Mouse (Mus musculus) liver, embryonic 16.5 days (tissue): ENCODE measurements at regions not wholly inside any gene's neighbourhood (a gene's known extent, or its start where the extent isn't known, plus 50 kb on each side); places are given as distances from the start of the nearest gene placed in this dataset.

Source experiments
- ATAC-seq: fragments of 200-750 bp; cut with Nextera tagmentation; 2 replicates; pipeline ENCODE4 v1.8.0; 2017; ENCODE audit warnings: low read depth, mild to moderate bottlenecking, moderate number of reproducible peaks, moderate library complexity
- H3K27ac ChIP-seq: fragments of 300-500 bp; sonication (generic); 2 replicates; pipeline ENCODE4 v1.5.1; 2014; ENCODE audit warnings: mild to moderate bottlenecking, low read length
- H3K27me3 ChIP-seq: fragments of 300-500 bp; sonication (generic); 2 replicates; pipeline ENCODE4 v1.6.1; 2014; ENCODE audit warnings: low read depth, low read length, mixed read lengths; ENCODE audit not compliant: control insufficient read depth, insufficient read depth
- H3K36me3 ChIP-seq: fragments of 300-500 bp; sonication (generic); 2 replicates; pipeline ENCODE4 v1.6.1; 2014; ENCODE audit warnings: mild to moderate bottlenecking; ENCODE audit not compliant: control insufficient read depth, insufficient read depth
- H3K4me1 ChIP-seq: fragments of 300-500 bp; sonication (generic); 2 replicates; pipeline ENCODE4 v1.6.1; 2014; ENCODE audit warnings: low read depth, low read length, mixed read lengths; ENCODE audit not compliant: control insufficient read depth
- H3K4me2 ChIP-seq: fragments of 300-500 bp; sonication (generic); 2 replicates; pipeline ENCODE4 v1.6.1; 2014; ENCODE audit warnings: low read depth, low read length, mixed read lengths
- H3K4me3 ChIP-seq: fragments of 300-500 bp; sonication (generic); 2 replicates; pipeline ENCODE4 v1.5.1; 2014; ENCODE audit warnings: low read depth, mild to moderate bottlenecking, low read length
- H3K9ac ChIP-seq: fragments of 300-500 bp; sonication (generic); 2 replicates; pipeline ENCODE4 v1.6.1; 2014; ENCODE audit warnings: low read depth, low read length
- H3K9me3 ChIP-seq: fragments of 300-500 bp; sonication (generic); replicated peaks from 2 replicates; pipeline ENCODE4 v1.6.1; 2016; ENCODE audit warnings: low read length; ENCODE audit not compliant: control insufficient read depth
- WGBS: fragments of 180-500 bp; shearing (Covaris S2); extraction: QIAGEN DNeasy Blood & Tissue Kit; methylation state at CpG from one replicate; pipeline ENCODE4 v1.1.7; 2014; ENCODE audit not compliant: insufficient replicate concordance; 5-methylcytosine and 5-hydroxymethylcytosine counted together

- no peak overlapping the region for H3K27ac ChIP-seq
- H3K9ac ChIP-seq, result no peak overlapping the region
- ATAC-seq, result no peak
- no peak overlapping the region for H3K4me3 ChIP-seq
- H3K9me3 ChIP-seq, result no peaks in the 10 kb centered on the region
- no peaks in the 10 kb centered on the region for H3K27me3 ChIP-seq
- WGBS, result 53% methylated on average over 9 of the region's 9 CpGs
- H3K4me2 ChIP-seq, result no peak overlapping the region
- no peaks in the 10 kb centered on the region for H3K36me3 ChIP-seq
- H3K4me1 ChIP-seq, result no peaks in the 10 kb centered on the region
Observed at GRCm38 (mm10) chr9:120743455-120743854, 172.2 kb downstream of the Rpl14 start.

- no peaks in the 10 kb centered on the region for H3K9me3 ChIP-seq
- WGBS, result 56% methylated on average over 6 of the region's 6 CpGs
- no peak overlapping the region for H3K27ac ChIP-seq
- no peak overlapping the region for H3K4me3 ChIP-seq
- no peaks in the 10 kb centered on the region for H3K27me3 ChIP-seq
- no peaks in the 10 kb centered on the region for H3K4me1 ChIP-seq
- no peak overlapping the region for H3K9ac ChIP-seq
- no peak for ATAC-seq
- no peak overlapping the region for H3K4me2 ChIP-seq
- no peaks in the 10 kb centered on the region for H3K36me3 ChIP-seq
Observed at GRCm38 (mm10) chr9:120745674-120746073, 174.4 kb downstream of the Rpl14 start.

DNA sequence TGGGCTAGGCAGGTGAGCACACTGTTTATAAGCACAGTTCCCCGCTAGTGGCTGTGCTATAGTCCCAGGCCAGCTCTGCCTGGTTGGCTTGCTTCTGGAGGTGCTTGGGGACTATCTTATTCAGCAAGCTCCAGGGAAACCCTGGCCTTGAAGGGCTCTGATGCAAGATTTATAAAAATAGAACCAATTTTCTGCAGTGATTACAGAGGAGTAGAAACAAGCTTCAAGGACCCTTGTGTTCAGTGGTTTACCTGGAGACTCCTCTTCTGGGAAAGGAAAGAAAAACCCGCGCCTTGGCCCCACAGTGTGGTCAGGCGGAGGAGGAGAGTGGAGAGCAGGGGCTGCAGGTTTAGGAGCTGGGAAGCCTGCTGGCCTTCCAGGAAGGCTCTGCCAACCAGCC lies 178.2 kb upstream of the Ctnnb1 start:
- H3K4me3 ChIP-seq, result no peak overlapping the region
- 70% methylated on average over 4 of the region's 4 CpGs for WGBS
- no peaks in the 10 kb centered on the region for H3K27me3 ChIP-seq
- H3K36me3 ChIP-seq, result no peaks in the 10 kb centered on the region
- H3K9me3 ChIP-seq, result no peaks in the 10 kb centered on the region
- H3K9ac ChIP-seq, result no peak overlapping the region
- H3K4me2 ChIP-seq, result no peak overlapping the region
- no peak for ATAC-seq
- H3K4me1 ChIP-seq, result no peaks in the 10 kb centered on the region
- H3K27ac ChIP-seq, result no peak overlapping the region

DNA sequence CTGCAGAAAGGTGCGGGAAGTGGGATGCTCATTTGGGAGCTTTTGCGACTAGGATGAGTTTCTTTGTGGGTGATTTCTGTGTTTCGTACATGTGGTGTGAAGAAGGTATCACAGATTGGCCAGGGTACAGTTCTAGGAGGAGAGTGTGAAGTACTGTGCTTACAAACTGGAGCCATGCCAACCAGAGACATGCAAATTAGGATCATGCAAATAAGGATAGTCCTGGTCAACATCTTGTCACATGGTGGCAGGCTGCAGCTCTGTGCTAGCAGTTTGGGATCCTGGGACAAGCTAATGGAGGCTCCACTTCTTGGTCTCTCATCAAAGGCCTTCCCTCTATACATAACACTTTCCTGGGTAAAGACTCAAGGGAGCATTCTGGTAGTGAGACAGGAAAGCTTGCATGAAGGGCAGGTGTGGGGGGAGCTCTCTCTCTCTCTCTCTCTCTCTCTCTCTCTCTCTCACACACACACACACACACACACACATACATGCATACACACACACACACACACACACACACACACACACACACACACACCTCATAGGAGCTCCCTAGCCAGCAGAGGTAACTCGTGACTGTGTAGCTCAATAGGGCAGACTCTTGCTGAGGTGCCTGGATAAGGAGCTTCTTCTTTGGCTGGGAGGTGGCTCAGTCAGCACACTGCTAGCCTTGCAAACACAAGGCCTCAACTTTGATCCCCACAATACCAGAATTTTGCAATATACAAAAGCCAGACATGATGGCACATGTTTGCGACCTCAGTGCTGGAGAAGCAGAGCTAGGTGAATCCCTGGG lies 177.1 kb upstream of the Ctnnb1 start:
- ATAC-seq, result no peak
- Histone ChIP-seq H3K4me3 (no peak overlapping the region), H3K27me3 (no peaks in the 10 kb centered on the region), H3K9me3 (no peaks in the 10 kb centered on the region), H3K36me3 (no peaks in the 10 kb centered on the region), H3K27ac (no peak overlapping the region), H3K9ac (no peak overlapping the region), H3K4me1 (no peaks in the 10 kb centered on the region), H3K4me2 (no peak overlapping the region)
- 68% methylated on average over 5 of the region's 5 CpGs for WGBS

DNA sequence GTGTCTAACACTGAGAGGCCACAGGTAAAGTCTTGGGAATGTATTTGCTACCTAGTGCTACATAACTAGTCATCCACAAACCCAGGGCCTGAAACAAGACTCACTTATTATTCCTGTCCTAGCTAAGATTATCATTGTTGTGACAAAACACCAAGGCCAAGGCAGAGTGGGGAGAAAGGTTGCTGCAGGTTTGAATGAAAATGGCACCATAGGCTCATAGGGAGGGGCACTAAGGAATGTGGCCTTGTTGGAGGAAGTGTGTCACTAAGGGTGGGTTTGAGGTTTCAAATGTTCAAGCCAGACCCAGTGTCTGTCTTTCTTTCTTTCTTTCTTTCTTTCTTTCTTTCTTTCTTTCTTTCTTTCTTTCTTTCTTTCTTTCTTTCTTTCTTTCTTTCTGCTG lies 174.9 kb upstream of the Ctnnb1 start:
- Histone ChIP-seq H3K9ac (no peak overlapping the region), H3K4me2 (no peak overlapping the region), H3K9me3 (no peaks in the 10 kb centered on the region), H3K36me3 (no peaks in the 10 kb centered on the region), H3K4me1 (no peaks in the 10 kb centered on the region), H3K4me3 (no peak overlapping the region), H3K27me3 (no peaks in the 10 kb centered on the region), H3K27ac (no peak overlapping the region)
- no peak for ATAC-seq

GRCm38 (mm10) chr9:120755486-120755885 lies 173.5 kb upstream of the Ctnnb1 start:
- H3K27me3 ChIP-seq, result no peaks in the 10 kb centered on the region
- no peaks in the 10 kb centered on the region for H3K4me1 ChIP-seq
- WGBS, result 67% methylated on average over 7 of the region's 7 CpGs
- H3K9ac ChIP-seq, result no peak overlapping the region
- H3K36me3 ChIP-seq, result no peaks in the 10 kb centered on the region
- H3K4me2 ChIP-seq, result no peak overlapping the region
- no peak overlapping the region for H3K27ac ChIP-seq
- no peak overlapping the region for H3K4me3 ChIP-seq
- no peaks in the 10 kb centered on the region for H3K9me3 ChIP-seq
- no peak for ATAC-seq

- Histone ChIP-seq H3K36me3 (no peaks in the 10 kb centered on the region), H3K4me2 (no peak overlapping the region), H3K27ac (no peak overlapping the region), H3K9ac (no peak overlapping the region), H3K4me1 (no peaks in the 10 kb centered on the region), H3K4me3 (no peak overlapping the region), H3K9me3 (no peaks in the 10 kb centered on the region), H3K27me3 (no peaks in the 10 kb centered on the region)
- ATAC-seq, result no peak
- WGBS, result 56% methylated on average over 3 of the region's 3 CpGs
Observed at GRCm38 (mm10) chr9:120758003-120758402, 171.0 kb upstream of the Ctnnb1 start.

- Histone ChIP-seq H3K4me3 (no peak overlapping the region), H3K4me1 (no peaks in the 10 kb centered on the region), H3K27me3 (no peaks in the 10 kb centered on the region), H3K36me3 (no peaks in the 10 kb centered on the region), H3K9ac (no peak overlapping the region), H3K9me3 (no peaks in the 10 kb centered on the region), H3K4me2 (no peak overlapping the region), H3K27ac (no peak overlapping the region)
- WGBS, result 31% methylated on average over 1 of the region's 1 CpGs
- no peak for ATAC-seq
Observed at GRCm38 (mm10) chr9:120758632-120759031, 170.4 kb upstream of the Ctnnb1 start.

GRCm38 (mm10) chr9:120759771-120760170 lies 169.2 kb upstream of the Ctnnb1 start:
- H3K9me3 ChIP-seq, result no peaks in the 10 kb centered on the region
- no peak overlapping the region for H3K4me3 ChIP-seq
- H3K4me1 ChIP-seq, result no peaks in the 10 kb centered on the region; the same call in 1 of the 2 replicates
- H3K36me3 ChIP-seq, result no peaks in the 10 kb centered on the region
- ATAC-seq, result no peak
- H3K27ac ChIP-seq, result no peak overlapping the region
- H3K27me3 ChIP-seq, result no peaks in the 10 kb centered on the region
- 68% methylated on average over 5 of the region's 5 CpGs for WGBS
- H3K9ac ChIP-seq, result no peak overlapping the region
- no peak overlapping the region for H3K4me2 ChIP-seq
